Mouse (Mus musculus): ENCODE data around the gene Clca1.
"Not testable (repeated sequence)": the region's sequence is repeated elsewhere in the genome, so short reads cannot be mapped to it uniquely, and the experiment has no call there.

Clca1 gene

DNA sequence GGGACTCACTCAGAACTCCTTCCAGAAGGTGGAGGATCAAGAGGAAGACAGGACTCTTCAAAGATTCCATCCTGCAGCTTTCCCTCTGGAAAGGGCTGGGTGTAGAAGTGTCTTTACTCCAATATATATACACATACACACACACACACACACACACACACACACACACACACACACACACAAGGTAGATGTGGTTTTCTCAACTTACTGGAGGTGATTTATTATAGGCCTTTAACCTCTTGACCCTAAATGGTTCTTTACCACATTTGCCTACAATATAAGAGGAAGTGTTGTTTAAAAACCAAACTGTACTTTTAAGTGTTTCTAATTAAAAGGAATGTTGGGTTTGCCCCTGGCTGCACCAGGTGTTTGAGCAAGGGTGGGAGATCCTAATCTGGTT lies at the start of gene Clca1:
Clca1 (minus strand) TSS at position 101 of the 400 bp plus-strand sequence.
- DNase-seq (ENCODE audit: low read depth, low spot score) = no peak

GRCm38 (mm10) chr3:145080904-145081303 lies 48.3 kb upstream of the Clca1 start:
- no peak for DNase-seq (ENCODE audit: low read depth, low spot score)

DNA sequence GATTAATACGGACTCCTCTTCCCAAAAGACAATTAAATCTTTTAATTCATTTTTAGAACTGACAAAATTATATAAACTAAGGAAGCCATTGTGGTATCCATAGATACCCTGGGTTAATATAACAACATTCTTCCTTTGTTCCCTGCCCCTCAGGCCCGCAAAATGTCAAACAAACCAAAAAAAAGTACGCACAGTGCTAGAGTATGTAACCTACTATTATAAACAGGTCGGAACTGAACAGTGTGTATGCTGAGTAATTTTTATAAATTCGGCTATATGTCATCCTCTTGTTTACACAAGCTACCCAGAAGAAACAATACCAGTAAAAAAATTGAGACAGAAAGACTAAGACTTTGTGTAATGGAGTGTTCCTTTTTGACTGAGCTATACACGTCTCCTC lies 45.8 kb upstream of the Clca1 start:
- DNase-seq (ENCODE audit: low read depth, low spot score) = no peak

- DNase-seq (ENCODE audit: low read depth, low spot score) = no peak
These were observed 39.8 kb upstream of the Clca1 start for GRCm38 (mm10) chr3:145072339-145072738.

GRCm38 (mm10) chr3:145068964-145069363 lies 36.4 kb upstream of the Clca1 start:
- DNase-seq (ENCODE audit: low read depth, low spot score) = no peak

- DNase-seq (ENCODE audit: low read depth, low spot score) = not testable (repeated sequence)
These were observed 22.6 kb upstream of the Clca1 start for GRCm38 (mm10) chr3:145055138-145055537.

GRCm38 (mm10) chr3:145049820-145050219 lies 17.2 kb upstream of the Clca1 start:
- DNase-seq (ENCODE audit: low read depth, low spot score) = no peak

DNA sequence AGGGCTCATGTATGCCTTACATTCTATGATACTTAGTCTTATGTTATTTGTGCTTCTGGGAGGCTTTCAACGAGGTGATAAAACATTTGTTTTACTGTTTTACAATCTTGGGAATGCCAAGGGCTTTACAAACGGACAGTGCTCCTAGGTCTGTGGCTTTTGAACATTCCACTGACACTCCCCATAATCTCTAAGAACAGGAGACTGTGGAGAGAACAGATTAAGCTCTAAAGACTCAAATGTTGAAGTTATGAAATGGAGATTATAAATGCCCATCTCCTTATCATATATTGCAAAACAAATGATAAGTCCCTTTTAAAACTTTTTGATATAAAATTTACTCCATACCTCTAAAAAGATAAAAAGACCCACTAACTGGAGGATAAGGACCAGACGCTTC lies 6.2 kb upstream of the Clca1 start:
- DNase-seq (ENCODE audit: low read depth, low spot score) = no peak

GRCm38 (mm10) chr3:145028036-145028435 lies 4.5 kb downstream of the Clca1 start:
- no peak for DNase-seq (ENCODE audit: low read depth, low spot score)

GRCm38 (mm10) chr3:145026750-145027149 lies 5.8 kb downstream of the Clca1 start:
- DNase-seq (ENCODE audit: low read depth, low spot score) = peak; percentile 81

DNA sequence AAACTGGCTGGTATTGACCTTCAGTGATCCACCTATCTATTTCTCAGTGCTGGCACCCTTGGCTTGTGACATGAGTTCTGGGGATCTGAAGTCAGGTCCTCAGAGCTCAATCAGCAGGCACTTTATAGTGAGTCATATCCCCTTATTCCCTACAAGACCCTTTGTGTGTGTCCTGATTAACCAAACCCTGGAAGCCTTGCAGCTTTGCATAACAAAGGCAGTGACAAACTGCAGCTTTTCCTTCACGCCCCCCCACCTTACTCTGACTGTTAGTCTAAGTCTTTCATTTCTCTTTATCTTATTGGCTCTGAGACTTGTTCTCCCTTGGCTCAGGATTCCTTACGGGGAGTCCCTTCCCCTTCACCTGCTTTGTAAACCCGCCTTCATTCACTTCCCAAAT lies 14.8 kb downstream of the Clca1 start:
- peak; percentile 19 for DNase-seq (ENCODE audit: low read depth, low spot score)

DNA sequence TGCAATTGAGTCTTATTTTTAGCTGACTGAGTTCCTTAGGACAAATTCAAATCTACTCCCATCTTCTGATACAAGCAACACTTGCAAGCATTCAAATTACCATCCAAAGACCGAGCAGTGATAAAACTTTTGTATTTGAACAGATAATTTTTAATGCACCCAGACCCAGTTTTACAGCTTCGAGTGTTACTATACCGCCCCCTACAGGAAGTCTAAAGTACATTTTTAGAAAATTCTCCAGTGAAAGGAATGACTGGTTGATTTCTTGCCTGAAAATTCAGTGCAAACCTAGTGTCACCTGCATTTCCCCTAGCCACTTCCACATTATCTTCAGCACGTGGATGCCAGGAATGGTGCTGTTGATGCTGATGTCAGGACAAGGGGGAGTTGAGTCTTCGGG lies 28.2 kb downstream of the Clca1 start:
- peak; percentile 9 for DNase-seq (ENCODE audit: low read depth, low spot score)

DNA sequence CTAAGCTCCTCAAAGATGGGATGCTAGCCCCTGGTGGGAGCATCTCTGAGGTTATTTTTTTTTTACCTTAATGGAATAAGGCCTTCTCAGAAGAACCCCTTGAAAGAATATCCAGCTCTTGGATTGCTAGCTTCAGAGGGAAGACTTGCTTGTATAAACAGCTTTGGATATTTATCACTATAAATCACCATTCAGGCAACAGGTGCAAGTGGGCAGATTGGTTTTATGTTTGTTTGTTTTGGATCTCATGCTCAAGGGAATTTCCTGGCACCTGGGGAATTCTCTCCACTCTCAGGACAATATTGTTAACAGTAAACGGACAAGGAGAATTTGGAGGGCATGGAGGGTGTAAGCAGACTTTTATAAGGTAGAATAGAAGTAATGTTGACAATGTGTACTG lies 31.7 kb downstream of the Clca1 start:
- no peak for DNase-seq (ENCODE audit: low read depth, low spot score)

DNA sequence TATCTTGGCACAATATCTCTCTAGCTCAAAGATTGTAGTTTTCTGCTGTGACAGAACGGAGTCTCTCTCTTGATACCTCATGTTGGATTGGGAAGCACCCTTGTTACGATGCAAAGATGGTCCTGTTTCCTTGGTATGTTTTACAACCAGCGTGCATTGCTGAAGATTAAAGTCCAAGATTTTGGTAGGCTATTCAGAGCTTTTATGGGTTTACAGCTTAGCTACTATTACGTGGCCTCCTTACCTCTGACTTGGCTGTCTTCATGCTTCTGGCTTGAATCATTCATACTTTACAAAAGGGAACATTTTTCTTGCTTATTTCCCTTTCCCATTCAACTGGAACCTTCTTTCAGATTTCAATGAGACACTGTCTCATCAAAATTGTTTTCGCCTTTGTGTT lies 39.5 kb downstream of the Clca1 start:
- no peak for DNase-seq (ENCODE audit: low read depth, low spot score)

GRCm38 (mm10) chr3:144992618-144993017 lies 40.0 kb downstream of the Clca1 start:
- no peak for DNase-seq (ENCODE audit: low read depth, low spot score)

GRCm38 (mm10) chr3:144985890-144986289 lies 46.7 kb downstream of the Clca1 start:
- DNase-seq (ENCODE audit: low read depth, low spot score) = peak; percentile 72

GRCm38 (mm10) chr3:144980551-144980950 lies 52.0 kb downstream of the Clca1 start:
- DNase-seq (ENCODE audit: low read depth, low spot score) = no peak

- DNase-seq (ENCODE audit: low read depth, low spot score) = peak; percentile 55
These were observed 54.9 kb downstream of the Clca1 start for GRCm38 (mm10) chr3:144977631-144978030.

DNA sequence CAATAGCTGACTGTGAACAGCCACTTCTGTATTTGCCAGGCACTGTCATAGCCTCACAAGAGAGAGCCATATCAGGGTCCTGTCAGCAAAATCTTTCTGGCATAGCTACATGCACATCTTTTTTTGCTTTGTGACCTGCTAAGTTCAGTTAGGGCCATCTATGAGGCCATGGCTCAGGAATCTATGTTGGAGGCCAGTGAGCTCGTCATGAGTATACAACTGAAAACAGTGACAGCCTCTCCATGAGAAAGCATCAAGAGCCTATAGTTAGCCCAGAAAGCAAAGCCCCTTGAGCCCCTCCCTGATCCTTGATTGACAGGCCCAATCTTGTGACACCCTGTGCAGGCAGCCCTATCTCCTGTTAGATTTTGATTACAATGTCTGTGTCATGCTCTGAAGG lies 56.5 kb downstream of the Clca1 start:
- no peak for DNase-seq (ENCODE audit: low read depth, low spot score)

DNA sequence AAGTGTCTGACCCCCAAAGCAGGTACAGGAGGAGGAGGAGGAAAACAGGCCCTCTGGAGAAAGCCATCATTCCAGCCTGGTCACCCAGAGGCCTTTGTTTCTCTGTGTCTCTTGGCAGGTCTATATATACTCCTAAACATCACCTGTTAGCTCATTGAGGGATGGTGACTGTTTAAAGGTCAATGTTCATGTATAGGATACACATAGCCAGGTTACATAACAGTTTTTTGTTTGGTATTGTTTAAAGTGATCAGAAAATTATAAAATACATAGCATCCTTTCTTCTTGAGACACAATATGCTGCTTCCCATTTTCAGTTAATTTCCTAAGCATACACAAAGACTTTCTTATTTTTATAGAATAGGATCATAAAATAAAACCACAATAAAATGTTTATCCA lies 57.6 kb downstream of the Clca1 start, which contains the start of gene Clca4a:
Clca4a (minus strand) TSS at position 101 of the 400 bp plus-strand sequence.
- DNase-seq (ENCODE audit: low read depth, low spot score) = no peak

- no peak for DNase-seq (ENCODE audit: low read depth, low spot score)
These were observed 60.9 kb downstream of the Clca1 start for GRCm38 (mm10) chr3:144971553-144972270.

GRCm38 (mm10) chr3:144969755-144970154 lies 62.8 kb downstream of the Clca1 start:
- no peak for DNase-seq (ENCODE audit: low read depth, low spot score)

DNA sequence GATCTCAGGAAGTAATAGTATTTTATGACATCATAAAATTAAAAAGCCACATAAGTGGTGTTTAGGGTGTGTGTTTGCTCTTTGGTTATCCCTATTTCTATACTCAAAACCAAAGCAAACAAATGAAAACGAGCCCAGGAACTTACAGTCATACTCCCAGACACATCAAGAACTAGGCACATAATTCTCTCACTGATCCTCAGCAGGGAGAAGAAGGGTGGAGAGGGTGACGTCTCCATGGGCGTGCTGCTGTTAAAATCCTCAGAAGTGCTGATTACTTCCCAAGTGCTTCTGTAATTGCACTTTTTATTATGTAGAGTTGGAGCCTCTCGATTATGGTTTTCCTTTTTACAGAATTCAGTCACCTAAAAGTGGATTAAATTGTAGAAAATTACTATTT lies 66.5 kb downstream of the Clca1 start:
- no peak for DNase-seq (ENCODE audit: low read depth, low spot score)
